Mouse (Mus musculus) ES-E14 (cell line): Measurements from ENCODE around the gene Bik. TPM values are rescaled to one million over a fixed set of nuclear protein-coding genes. Genes with fewer than 3 reads are reported as not detected.

Experiments used
- DNase-seq: peaks from one replicate; pipeline ENCODE4 v3.0.0-alpha.2; 2013; ENCODE audit warnings: low read depth, low spot score
- H3K27ac ChIP-seq: 2 replicates; pipeline ENCODE4 v1.5.1; 2012; ENCODE audit warnings: low read depth, mild to moderate bottlenecking, low read length, moderate library complexity, mixed read lengths; ENCODE audit not compliant: poor library complexity, insufficient read depth, severe bottlenecking
- H3K36me3 ChIP-seq: 2 replicates; pipeline ENCODE4 v1.6.1; 2012; ENCODE audit warnings: mild to moderate bottlenecking, low read length, moderate library complexity, mixed read lengths; ENCODE audit not compliant: control insufficient read depth, poor library complexity, insufficient read depth, severe bottlenecking
- H3K4me1 ChIP-seq, 2 experiments: fragments of 150-350 bp in 1 of 2; sonication (generic) in 1 of 2; 2 replicates each; pipeline ENCODE4 v1.6.1; 2012; ENCODE audit warnings: low read length in 2 of 2, mild to moderate bottlenecking in 1 of 2, mixed read lengths in 1 of 2; ENCODE audit not compliant: control insufficient read depth in 2 of 2, insufficient read depth in 2 of 2, poor library complexity in 1 of 2
- H3K4me3 ChIP-seq, 2 experiments: fragments of 150-350 bp in 1 of 2; sonication (generic) in 1 of 2; 2 replicates each; pipeline ENCODE4 v1.5.1; 2012; ENCODE audit warnings: low read length in 2 of 2, low read depth in 1 of 2, mild to moderate bottlenecking in 1 of 2, mixed read lengths in 1 of 2; ENCODE audit not compliant: insufficient read depth in 1 of 2, poor library complexity in 1 of 2, severe bottlenecking in 1 of 2
- H3K9ac ChIP-seq: 2 replicates; pipeline ENCODE4 v1.6.1; 2012; ENCODE audit warnings: low read depth, mild to moderate bottlenecking, low read length, mixed read lengths; ENCODE audit not compliant: poor library complexity, insufficient read depth, severe bottlenecking
- H3K9me3 ChIP-seq: fragments of 150-350 bp; sonication (generic); 2 replicates; pipeline ENCODE4 v1.6.1; 2012; ENCODE audit warnings: low read depth, mild to moderate bottlenecking, low read length; ENCODE audit not compliant: control insufficient read depth, insufficient read depth
- CHD2 ChIP-seq: IDR thresholded peaks from 2 replicates; pipeline ENCODE4 v1.6.1; 2014; ENCODE audit warnings: mild to moderate bottlenecking, low read depth, low read length, inconsistent platforms
- HCFC1 ChIP-seq: IDR thresholded peaks from 2 replicates; pipeline ENCODE4 v1.6.1; 2012; ENCODE audit warnings: low read length, inconsistent platforms, borderline replicate concordance; ENCODE audit not compliant: insufficient read depth
- MAFK ChIP-seq: IDR thresholded peaks from 2 replicates; pipeline ENCODE4 v1.6.1; 2014; ENCODE audit warnings: mild to moderate bottlenecking, low read depth, low read length, inconsistent platforms; ENCODE audit not compliant: insufficient read depth
- ZC3H11A ChIP-seq: IDR thresholded peaks from 2 replicates; pipeline ENCODE4 v1.6.1; 2012; ENCODE audit warnings: low read depth, mild to moderate bottlenecking, inconsistent platforms, low read length, borderline replicate concordance
- ZNF384 ChIP-seq: IDR thresholded peaks from 2 replicates; pipeline ENCODE4 v1.6.1; 2012; ENCODE audit warnings: low read depth, low read length, inconsistent platforms
- in situ Hi-C, 2 experiments: fragments of 600-800 bp; cut with MboI; formaldehyde crosslinking; loops; one replicate each; pipeline ENCODE4 v1.15.1; 2025; ENCODE audit warnings: low sequenced_read_pairs in 2 of 2, inconsistent platforms in 1 of 2; ENCODE audit not compliant: unreplicated experiment in 2 of 2
- total RNA-seq: library from RNA; depleted of rRNA; stranded (reverse); fragments of 300-350 nt; gene quantifications from 2 replicates; pipeline ENCODE4 v1.2.3, GENCODE M21; 2012; rRNA removed

Bik gene
- total RNA-seq: 2.5 and 4.4 TPM in 2 replicates

DNA sequence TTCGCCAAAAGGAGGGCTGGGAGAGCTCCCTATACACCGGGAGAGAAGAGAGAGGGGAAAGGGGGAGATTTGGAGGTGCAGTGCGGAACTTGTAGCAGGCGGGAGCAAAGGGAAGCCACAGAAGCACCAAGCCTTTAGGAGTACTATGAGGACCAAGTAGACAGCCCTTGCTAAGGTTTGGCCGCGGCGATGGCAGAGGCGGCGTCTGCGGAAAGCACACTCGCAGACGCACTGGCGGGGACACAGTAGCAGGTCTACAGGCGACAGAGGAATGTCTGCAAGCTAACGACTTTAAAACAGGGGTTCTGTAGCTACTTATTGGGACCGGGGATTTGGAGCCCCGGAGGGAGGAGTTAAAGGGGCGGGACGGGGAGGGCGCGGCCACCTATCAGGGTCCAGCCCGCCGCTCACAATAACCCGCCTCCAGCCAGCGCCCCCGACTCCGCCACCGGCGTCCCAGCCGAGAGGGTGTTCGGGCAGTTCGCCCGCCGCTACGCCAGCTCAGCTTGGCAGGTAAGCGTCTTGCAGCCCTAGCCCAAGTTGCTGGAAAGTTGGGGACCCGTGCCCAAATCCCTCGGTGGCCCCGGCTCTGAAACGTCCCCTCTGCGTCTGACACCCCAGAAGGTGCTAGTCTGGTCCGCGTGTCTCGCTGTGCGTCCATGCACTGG lies at the start of gene Bik:
TSS of gene Bik (plus strand) at position 439 of the 668 bp plus-strand sequence.
- H3K27ac ChIP-seq: no peak within 1 kb of the TSS
- H3K4me1 ChIP-seq: peaks cover 3 to 6% of the 10 kb centered on the region in 2 experiments
- H3K4me3 ChIP-seq: peak within 1 kb of the TSS; percentile 80 to 85

DNA sequence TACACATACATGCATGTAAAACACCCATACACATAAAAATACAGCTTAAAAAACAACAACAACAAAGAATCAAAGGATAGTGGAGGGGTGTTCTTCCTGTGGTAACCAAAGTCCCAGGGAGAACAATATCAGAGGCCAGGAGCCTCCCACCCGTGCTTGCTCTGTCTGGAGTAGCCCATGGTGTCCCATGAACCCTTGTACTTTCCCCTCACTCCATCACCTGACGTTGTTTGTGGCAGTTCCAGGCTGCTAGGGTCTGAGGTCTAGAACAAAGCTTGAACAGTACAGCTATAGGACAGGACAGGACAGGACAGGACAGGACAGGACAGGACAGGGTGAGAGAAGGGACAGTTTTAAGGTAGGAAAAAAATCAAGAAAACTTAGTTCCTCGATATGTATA lies 48.6 kb upstream of the Bik start:
- peaks cover 4 to 43% of the 10 kb centered on the region in 2 experiments for H3K4me1 ChIP-seq
- H3K4me3 ChIP-seq: no peak overlapping the region
- TF ChIP-seq ZC3H11A: no peak
- TF ChIP-seq ZNF384: no peak
- no peak for TF ChIP-seq CHD2
- H3K36me3 ChIP-seq: no peaks in the 10 kb centered on the region
- H3K9me3 ChIP-seq: no peaks in the 10 kb centered on the region
- DNase-seq: no peak
- H3K27ac ChIP-seq: no peak overlapping the region
- H3K9ac ChIP-seq: no peak overlapping the region
- in situ Hi-C loops: no loop called here

More for the DNA sequence above, at the start of gene Bik:
- TF ChIP-seq MAFK (no peak), ZNF384 (no peak), CHD2 (no peak), ZC3H11A (no peak), HCFC1 (no peak)
- Histone ChIP-seq H3K36me3 (no peaks in the 10 kb centered on the region; the same call in 1 of the 2 replicates), H3K9me3 (no peaks in the 10 kb centered on the region), H3K9ac (peak within 1 kb of the TSS; percentile 67)
- in situ Hi-C loops: no loop called here
- DNase-seq: no peak

DNA sequence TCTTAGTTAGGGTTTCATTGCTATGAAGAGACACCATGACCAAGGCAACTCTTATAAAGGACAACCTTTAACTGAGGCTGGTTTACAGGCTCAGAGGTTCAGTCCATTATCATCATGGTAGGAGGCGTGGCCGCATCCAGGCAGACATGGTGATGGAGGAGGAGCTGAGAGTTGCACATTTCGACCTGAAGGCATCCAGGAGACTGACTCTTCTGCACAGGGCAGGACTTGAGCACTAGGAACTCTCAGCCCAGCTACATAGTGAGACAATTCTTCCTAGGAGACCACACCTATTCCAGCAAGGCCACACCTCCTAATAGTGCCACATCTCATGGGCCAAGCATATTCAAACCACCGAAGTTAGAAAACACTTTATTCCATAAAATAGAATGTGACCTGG lies 46.8 kb upstream of the Bik start:
- Histone ChIP-seq H3K9me3 (no peaks in the 10 kb centered on the region), H3K36me3 (no peaks in the 10 kb centered on the region), H3K4me1 (peaks cover 1 to 33% of the 10 kb centered on the region in 2 experiments; a peak in 2 of 4 replicates), H3K9ac (no peak overlapping the region), H3K27ac (no peak overlapping the region), H3K4me3 (no peak overlapping the region)
- DNase-seq: no peak
- no peak for TF ChIP-seq CHD2
- no peak for TF ChIP-seq HCFC1
- no peak for TF ChIP-seq MAFK
- in situ Hi-C loops: no loop called here

DNA sequence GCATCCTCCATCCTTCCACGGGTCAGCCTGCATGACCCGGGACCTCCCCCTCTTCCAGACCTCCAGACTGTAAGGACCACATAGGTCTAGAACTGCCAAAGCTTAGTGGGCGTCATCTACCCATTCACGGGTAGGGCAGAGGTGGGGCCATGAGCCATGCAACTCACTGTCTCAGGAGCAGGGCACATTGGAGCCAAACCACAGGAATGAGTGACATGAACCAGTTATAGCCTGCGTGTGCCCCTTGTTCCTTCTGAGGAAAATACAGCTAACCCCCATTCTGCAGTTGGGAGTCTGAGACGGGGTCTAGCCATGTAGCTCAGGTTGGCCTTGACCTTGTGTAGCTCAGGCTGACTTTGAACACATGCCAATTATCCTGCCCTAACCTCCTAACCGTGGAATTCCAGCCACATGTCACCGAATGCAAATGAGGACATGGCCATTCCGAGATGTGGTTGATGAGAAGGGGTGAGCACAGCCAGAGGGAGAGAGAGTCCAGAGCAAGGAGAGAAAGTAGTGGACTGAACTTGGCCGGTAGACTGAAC lies 45.4 kb upstream of the Bik start:
- no peak overlapping the region; the same call in 1 of the 2 replicates for H3K27ac ChIP-seq
- no peaks in the 10 kb centered on the region for H3K9me3 ChIP-seq
- in situ Hi-C loops: no loop called here
- no peak overlapping the region for H3K9ac ChIP-seq
- no peaks in the 10 kb centered on the region for H3K36me3 ChIP-seq
- no peak for DNase-seq
- TF ChIP-seq ZC3H11A (no peak), CHD2 (no peak), HCFC1 (no peak), MAFK (no peak), ZNF384 (no peak)
- peaks cover 1 to 32% of the 10 kb centered on the region in 2 experiments; a peak in 2 of 4 replicates for H3K4me1 ChIP-seq
- no peak overlapping the region for H3K4me3 ChIP-seq

DNA sequence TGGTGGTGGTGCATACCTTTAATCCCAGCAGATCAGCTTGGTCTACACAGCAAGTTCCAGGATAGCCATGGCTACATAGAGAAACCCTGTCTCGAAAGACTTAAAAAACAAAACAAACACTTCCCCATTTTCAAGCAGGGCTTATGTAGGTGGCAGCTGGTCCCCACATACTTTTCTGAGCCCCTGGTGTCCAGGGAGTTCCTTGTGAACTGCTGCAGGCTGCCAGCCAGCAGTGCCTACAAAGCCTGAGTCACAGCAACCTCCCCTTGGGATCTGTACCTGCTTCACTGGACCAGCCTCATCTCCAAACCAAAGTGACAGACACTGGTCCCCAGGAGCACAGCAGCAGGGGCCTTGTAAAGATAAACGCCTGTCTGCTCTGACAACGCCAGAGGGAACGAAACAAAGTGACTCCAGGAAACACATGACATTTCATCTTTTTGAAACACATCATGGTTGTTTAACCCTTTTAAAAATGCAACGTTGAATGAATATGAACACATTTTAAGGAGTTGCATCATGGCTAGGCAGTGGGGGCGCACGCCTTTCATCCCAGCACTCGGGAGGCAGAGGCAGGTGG lies 43.9 kb upstream of the Bik start:
- H3K27ac ChIP-seq: no peak overlapping the region
- H3K36me3 ChIP-seq: no peaks in the 10 kb centered on the region
- H3K4me1 ChIP-seq: peaks cover 1 to 32% of the 10 kb centered on the region in 2 experiments; a peak in 2 of 4 replicates
- DNase-seq: no peak
- H3K9me3 ChIP-seq: no peaks in the 10 kb centered on the region
- no peak overlapping the region for H3K9ac ChIP-seq
- H3K4me3 ChIP-seq: no peak overlapping the region
- in situ Hi-C loops: no loop called here
- no peak for TF ChIP-seq ZC3H11A
- no peak for TF ChIP-seq MAFK
- TF ChIP-seq CHD2: no peak
- no peak for TF ChIP-seq HCFC1
- TF ChIP-seq ZNF384: no peak
